Mouse (Mus musculus) olfactory bulb, adult 2 months (tissue): ENCODE measurements at regions not wholly inside any gene's neighbourhood (a gene's known extent, or its start where the extent isn't known, plus 50 kb on each side); places are given as distances from the start of the nearest gene placed in this dataset.

Source experiments
- CTCF ChIP-seq: fragments of 200-500 bp; IDR thresholded peaks from 2 replicates; pipeline ENCODE4 v1.5.1; 2012; ENCODE audit warnings: low read depth, mild to moderate bottlenecking, low read length, moderate library complexity; ENCODE audit not compliant: insufficient read depth
- POLR2A ChIP-seq: fragments of 200-500 bp; IDR thresholded peaks from 2 replicates; pipeline ENCODE4 v1.6.1; 2012; ENCODE audit warnings: mild to moderate bottlenecking, low read depth, low read length, moderate library complexity; ENCODE audit not compliant: insufficient read depth

GRCm38 (mm10) chr2:77340076-77340475 lies 59.7 kb upstream of the Sestd1 start:
- TF ChIP-seq CTCF (no peak), POLR2A (no peak)
